Mouse (Mus musculus) adrenal gland, postnatal 25 days (tissue): ENCODE results near the gene Tex21. TPM values are rescaled to one million over a fixed set of nuclear protein-coding genes. Genes with fewer than 3 reads are reported as not detected.

Experiments
- DNase-seq: peaks from one replicate; pipeline ENCODE4 v3.0.0; 2021; ENCODE audit warnings: mixed read lengths
- total RNA-seq: library from RNA; stranded (reverse); gene quantifications from 2 replicates; pipeline ENCODE4 v1.2.3, GENCODE M21; 2021

Gene Tex21
- total RNA-seq, 1 experiment from 2014 or later, result not detected

DNA sequence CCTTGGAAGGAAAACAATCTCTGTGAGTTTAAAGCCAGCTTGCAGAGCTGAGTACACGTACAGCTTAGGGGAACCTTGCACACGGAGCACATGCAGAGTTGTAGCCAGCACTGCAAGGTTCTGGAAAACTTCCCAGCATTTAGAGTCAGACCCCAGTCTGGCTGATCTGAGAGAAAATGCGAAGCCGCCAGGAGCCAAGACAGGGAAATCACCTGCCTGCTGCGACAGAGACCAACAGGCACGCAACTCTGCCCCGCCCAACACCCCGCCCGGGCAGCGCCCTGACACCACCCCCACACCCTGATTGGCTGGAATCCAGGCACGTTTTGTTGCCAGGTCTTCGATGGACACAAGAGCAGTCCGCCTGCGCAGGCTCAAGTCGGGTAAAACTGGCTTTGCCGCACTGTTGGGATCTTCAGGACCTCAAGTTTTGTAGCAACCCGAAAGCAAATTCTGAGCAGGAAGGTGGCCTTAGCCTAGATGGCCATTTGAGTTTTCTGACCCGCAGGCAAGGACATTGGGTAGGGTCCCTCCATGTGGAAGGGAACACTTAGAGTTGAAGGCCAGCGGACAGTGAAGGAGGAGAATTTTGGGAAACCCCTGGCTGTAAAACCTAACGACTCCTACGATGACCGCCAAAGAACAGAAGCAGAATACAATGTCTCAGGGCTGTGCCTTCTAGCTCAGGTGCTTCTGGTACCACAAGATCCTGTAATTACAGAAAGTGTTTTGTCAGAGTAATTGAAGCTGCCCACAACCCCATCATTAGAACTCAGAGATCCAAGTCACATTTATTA, 50.4 kb downstream of the Tex21 start:
- DNase-seq, result peak; percentile 90

DNA sequence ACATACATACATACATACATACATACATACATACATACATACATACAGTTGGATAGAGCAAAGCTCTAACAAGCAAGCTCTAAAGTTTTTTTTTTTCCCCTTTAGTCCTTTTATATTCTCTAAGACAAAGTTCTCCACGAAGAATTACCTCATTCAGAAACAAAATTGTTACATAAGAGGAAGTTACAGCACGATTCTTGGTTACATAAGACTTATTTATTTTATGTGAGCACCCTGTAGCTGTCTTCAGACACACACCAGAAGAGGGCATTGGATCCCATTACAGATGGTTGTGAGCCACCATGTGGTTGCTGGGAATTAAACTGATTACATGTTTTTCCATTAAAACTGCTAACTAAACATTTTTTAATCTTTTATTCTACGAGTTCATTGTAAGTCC, 52.0 kb downstream of the Tex21 start:
- DNase-seq, result no peak

DNA sequence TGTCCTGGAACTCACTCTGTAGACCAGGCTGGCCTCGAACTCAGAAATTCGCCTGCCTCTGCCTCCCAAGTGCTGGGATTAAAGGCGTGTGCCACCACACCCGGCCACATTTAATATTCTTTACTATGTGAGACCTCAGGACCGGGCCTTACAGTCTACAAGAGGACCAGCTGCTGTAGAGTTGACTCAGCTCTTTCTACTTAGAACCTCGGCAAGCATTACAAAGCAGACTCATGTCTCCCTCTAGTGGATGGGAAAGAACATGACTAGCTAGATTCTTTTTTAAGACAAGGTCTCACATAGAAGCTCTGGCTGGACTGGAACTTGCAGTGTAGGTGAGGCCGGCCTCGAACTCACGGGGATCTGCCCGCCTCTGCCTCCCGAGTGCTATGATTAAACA, 55.6 kb downstream of the Tex21 start:
- no peak for DNase-seq

DNA sequence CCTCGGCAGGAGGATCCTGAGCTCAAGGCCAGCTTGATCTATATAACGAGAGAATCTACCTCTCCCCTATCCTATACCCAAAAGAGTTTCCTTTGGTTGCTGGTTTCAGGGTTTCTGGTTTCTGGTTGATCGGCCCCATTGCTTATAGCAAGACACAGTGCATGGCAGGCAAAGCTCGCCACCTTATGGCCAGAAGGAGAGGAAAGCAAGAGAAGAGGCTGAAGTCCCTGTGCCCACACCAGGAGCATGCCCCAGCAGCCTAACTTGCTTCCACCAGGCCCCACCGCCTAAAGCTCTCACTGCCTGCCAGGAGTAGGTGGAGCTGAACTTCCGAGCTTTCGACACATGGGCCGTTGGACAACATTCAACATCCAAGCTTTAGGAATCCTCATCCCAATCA, 58.7 kb downstream of the Tex21 start:
- peak; percentile 24 for DNase-seq

DNA sequence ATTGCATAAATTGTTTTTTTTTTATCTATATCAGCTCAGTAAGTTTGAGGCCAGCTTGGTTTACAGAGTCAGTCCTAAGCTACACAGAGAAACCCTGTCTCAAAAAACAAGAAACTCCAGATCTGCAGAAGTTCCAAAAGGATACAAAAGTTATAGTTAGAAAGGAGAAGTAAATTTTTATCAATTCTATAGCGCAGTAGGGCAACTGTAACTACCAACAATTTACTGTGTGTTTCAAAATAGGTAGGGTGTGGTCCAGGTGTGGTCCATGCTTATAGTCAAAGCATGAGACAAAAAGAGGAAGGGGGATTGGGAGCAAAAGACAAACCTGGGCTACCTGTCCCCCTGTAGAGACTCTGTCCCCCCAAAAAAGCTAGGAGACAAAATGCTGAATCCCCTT, 60.1 kb downstream of the Tex21 start:
- DNase-seq, result no peak

DNA sequence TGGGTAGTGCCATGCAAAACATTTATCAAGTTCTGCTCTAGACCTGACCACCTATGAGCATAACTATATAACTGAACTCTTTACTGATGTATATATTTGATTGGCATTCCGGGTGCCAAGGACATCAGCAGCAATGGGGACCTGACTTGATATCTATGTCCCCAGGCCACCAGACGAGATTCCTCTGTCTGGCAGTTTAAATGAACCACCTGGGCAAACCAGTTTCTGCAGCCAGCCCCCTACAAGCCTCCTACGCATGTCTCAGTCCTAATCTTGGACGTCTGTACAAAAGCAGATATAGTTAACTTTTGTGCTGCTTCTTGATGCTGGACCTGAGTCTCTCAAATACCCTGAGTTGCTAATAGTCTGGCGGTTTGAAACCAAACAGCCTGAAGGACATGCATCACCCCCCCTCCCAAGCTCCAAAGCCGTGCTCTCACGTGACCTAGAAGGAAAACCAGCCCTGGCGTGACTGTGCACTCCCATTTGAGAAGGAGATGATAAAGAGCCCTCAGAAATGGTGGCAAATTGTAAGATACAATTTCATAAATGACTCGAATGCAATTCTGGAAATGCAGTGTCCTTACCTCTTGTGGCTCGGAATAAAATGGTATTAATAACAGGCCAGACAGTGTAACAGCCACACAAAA, 61.3 kb downstream of the Tex21 start:
- DNase-seq, result no peak

DNA sequence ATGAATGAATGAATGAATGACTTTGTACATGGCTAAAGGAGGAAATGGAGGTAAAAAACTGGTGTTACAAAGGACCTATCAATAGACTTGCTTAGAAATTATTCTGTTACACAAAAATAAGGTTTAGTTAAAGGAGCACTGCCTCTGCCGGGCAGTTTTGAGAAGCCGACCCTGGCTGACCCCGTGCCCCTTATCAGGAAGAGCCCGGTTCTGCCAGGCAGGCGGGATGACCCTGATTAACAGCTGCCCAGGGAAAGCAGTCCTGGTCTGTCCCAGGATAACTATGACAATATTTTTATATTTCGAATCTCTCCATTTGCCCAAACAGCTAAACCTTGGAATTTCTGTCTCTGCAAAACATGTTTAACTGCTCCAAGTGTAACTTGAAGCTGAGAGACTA, 62.3 kb downstream of the Tex21 start:
- no peak for DNase-seq

DNA sequence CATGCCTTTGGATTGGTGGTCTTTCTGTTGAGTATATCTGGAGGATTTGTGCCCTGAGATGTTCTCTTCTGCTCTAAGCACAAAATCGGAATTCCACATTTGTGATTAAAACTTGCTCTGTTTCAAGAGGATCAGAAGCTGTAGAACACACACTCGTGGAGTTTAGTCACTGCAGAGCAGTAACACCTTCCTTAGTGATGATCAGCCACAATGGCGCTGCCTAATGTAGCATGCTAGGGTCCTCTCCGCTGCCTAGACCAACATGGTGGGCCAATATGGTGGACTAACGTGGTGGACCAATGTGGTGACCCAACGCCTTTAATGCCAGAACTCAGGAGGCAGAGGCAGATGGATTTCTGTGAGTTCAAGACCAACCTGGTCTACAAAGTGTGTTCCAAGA, 63.7 kb downstream of the Tex21 start:
- no peak for DNase-seq

DNA sequence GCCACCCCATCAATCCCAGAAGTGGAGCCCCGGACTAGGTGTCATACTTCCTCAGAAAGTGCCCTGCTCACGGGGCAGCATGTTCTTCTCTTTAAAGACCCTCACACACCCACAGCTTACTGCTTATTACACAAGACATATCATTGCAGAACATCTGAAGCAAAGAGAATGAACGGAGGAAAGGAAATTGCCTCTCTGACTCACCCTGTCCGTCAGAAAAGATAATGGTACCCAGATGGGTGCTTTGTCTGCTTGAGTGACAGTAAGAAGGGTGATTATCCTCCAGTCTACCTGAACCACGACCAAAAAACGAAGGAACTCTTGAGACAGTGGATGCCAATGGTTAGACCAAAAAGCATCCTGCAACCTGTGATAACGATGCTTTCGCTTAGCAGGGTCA, 65.1 kb downstream of the Tex21 start:
- DNase-seq, result no peak

DNA sequence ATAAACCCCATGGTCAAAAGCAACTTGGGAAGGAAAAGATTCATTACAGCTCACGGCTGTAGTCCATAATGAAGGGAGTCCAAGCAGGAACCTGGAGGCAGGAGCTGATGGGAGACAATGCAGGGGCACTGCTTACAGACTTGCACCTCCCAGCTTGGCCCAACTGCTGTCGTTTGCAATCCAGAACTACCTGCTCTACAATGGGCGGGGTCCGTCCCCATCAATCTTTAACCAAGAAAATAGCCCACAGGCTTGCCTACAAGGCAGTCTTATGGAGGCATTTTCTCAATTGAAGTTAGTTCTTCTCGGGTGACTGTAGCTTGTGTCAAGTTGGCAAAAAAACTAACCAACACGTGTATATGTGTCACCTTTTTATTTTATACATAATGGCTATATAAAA, 66.1 kb downstream of the Tex21 start:
- no peak for DNase-seq

DNA sequence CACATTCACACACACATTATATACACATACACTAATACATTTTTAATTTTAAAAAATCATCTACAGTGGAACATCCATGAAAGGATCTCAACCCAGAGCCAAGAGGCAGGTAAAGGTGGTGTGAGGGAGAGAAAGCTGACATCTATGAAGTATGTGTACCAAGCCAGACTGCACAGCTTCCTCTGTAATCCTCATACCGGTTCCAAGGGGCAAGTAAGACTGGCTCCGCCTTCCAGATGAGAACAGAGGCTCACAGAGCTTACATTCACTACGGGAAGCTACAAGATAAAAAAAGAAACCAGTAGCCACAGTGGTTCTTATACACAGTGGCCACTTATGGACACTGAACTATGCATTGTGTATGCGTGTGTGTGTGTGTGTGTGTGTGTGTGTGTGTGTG, 67.0 kb downstream of the Tex21 start:
- DNase-seq, result no peak

DNA sequence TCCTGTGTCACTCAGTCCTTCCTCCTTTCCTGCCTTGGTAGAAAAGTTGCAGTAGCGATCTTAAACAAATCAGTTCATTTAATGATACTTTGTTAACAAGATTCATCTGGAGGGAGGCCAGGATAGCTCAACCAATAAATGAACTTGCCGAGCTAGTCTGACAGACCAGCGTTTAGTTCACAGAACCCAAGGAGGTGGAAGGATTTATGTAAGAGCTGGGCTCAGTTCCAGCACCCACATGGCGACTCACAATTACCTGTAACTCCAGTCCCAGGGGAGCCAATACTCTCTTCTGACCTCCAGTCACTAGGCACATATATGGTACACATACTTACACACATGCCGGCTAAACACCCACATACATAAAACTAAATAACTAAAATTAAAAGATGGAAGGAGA, 67.5 kb downstream of the Tex21 start:
- DNase-seq, result no peak

DNA sequence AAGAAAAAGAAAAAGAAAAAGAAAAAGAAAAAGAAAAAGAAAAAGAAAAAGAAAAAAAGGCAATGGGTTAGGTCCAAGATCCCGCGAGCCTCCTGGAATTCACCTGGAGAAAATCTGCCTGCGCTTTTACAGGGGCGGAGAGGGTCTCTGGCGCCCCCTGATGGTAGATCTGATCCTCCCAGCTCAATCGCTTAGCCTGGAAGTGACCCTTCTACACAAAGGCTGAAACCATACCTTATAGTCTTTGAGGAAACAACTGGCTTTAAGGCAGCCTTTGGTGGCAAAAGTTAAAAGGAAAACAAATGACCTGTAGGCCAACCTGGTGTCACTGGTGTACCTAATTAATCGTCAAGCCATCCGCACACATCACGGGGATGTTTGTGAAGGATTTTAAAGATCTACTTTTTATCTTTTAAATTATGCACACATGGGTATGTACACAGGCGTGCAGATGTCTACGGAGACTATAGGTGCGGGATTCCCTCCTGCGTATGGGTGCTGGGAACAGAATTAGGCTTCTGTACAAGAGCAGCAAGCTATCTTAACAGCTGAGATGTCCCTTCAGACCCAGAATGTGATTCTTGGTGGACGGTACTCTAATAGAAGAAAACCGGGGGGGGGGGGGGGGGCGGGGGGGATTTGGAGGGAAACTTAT, 68.6 kb downstream of the Tex21 start:
- peak; percentile 74 for DNase-seq

DNA sequence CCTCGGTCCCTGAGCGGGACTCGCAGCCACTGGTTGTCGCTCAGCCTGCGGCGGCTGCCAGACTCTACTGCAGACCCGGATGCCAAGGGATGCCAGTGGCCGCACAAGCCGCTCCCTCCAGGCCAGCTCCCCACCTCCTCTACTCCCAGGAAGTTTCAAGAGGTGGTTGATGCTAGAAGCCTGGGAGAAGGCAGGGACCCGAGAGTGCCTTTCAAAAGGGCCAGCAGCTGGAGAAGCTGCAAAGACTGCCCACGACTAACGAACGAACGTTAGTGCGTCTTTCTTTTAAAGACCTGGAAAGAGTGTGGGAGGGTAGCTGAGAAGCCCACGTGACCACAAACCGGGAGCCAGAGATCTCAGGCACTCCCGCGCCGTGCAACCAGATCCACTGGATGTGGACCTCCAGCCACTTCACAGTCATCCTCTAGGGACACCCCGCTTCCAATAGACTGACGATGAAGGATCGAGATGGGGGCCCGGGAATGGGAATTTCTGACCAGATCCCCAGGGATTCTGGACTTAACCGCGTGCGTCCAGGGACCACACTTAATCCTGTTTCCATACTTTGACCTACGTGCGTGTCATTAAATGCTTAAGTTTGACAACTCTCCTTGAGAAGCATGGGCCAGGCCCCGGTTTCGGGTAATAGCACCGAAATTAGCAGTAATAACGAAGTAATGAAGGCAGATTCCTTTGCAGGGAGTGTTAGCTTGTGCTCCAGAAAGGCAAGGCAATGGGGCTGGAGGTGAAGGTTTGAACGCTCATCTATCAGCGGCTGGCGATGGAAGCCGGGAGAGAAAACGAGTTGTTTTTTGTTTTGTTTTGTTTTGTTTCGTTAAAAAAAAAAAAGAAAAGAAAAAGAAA, 69.3 kb downstream of the Tex21 start, which contains the start of gene Esr2:
TSS of gene Esr2 (minus strand) at position 260 of the 864 bp plus-strand sequence.
- DNase-seq, result peak; percentile 34

DNA sequence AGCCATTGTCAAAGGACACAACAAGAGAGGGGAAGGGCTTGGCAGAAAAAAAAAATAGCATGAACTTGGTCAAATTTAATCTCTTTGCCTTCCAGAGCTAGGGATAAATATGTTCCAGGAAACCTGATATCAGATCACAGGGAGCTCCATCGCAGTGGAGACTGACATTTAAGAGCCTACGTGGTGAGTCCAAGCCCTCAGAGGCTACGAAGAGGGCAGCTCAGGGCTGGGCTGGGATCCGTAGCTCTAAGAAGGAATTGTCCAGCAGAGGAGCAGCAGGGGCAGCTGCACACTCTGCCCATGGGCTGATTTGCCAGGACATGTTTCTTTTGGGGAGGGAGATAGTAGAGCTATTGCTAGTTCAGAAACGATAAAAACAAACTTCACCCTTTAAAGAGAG, 80.9 kb downstream of the Tex21 start:
- DNase-seq, result no peak

DNA sequence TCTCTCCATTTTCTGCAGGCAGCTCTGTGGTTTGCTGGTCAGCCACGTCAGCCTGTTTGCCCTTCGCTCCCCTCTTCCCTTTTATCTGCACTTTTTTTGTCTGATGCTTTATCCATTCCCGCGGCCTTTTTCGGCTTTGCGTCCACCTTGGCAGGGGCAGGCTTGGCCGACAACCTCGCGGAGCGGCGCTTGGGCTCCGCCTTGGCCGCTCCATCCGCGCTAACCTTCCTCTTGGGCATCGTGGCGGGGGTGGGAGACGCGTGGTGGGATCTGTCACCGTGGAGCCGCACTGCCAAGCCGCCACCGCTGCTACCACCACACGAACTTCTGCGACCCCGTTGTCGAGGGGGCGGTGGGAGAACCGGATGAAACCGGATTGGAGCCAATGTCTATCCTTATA, 94.2 kb downstream of the Tex21 start:
- peak; percentile 22 for DNase-seq

Other genes starting within 250 kb of the Tex21 start
- not detected in 2 replicates for gene Esr2, start 69.5 kb downstream of the Tex21 start, total RNA-seq
- 54.7 and 64.6 TPM in 2 replicates for gene Mthfd1, start 8.6 kb upstream of the Tex21 start, total RNA-seq
- gene Akap5, start 78.1 kb upstream of the Tex21 start, total RNA-seq, result 0.81 and 1.1 TPM in 2 replicates
- 8.7 and 12.9 TPM in 2 replicates for gene Zbtb25, start 122.9 kb upstream of the Tex21 start, total RNA-seq
- 8.1 and 8.2 TPM in 2 replicates for gene Zbtb1, start 123.5 kb upstream of the Tex21 start, total RNA-seq
- 25.6 and 26.3 TPM in 2 replicates for gene Hspa2, start 157.4 kb upstream of the Tex21 start, total RNA-seq
- gene Ppp1r36, start 170.8 kb upstream of the Tex21 start, total RNA-seq, result 0.52 TPM in 1 of 2 replicates, not detected in the other